Mouse (Mus musculus) c-Kit-positive CD71-positive TER-119-positive erythroid progenitor cells, embryonic 14.5 days (primary cell): ENCODE measurements at regions not wholly inside any gene's neighbourhood (a gene's known extent, or its start where the extent isn't known, plus 50 kb on each side); places are given as distances from the start of the nearest gene placed in this dataset.

Source experiments
- DNase-seq: peaks from one replicate; pipeline ENCODE4 v3.0.0-alpha.2; 2013; ENCODE audit warnings: low spot score

DNA sequence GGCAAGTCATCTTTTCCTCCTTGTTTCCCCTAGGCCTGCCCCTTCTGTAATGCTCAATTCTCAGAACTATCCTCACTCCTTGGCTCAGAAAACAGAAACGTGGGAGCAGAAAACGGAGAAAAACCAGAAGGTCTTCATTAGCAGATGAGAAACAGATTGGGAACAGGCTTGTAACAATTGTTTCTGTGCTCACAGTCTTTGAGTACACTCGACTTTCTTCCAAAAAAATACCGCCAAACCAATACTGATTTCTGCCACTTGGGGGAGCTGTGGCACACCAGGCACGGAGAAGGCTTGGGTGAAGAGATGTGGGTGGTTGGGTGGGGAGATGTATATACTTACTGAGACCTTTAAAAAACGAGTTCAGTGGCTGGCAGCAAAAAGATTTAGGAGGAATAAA is 80.8 kb upstream of the 4930583I09Rik start:
- peak; percentile 1 for DNase-seq

DNA sequence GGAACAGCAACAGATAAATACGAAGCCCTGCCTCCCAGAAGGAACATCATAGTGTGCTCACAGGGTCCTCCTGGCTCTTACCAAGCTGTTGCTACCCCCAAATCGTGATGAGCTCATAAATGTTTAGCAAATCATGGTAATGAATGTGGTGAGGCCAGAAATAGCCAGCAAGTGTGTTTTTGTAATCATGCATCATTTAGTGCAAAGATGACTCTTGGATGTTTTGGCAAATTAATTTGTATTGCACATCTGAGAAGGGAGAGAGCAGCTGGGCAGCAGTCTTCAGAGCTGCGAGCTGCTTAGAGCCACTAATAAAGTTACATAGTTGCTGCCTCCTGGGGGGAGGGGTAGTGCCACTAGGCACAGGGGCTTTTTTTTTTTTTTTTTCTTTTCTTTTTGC is 79.8 kb upstream of the 4930583I09Rik start:
- no peak for DNase-seq

DNA sequence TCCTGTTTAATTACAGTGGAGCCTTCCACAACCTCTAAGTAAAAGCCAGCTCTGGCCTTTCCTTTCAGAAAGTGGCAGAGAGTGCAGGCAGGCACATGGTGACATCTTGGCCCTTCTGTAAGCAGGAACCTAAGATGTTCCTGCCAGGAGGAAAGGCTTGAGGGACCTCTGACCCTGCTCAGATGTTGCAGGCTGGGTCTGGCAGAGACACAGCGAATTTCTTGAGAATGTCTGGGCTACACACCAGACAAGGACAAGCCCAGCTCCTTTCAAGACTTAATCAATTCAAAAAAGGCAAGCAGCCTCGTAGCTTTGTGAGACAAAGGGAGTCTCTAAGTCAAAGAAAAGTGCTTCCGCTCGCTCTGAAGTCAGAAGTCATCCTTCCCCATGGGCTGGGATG is 79.2 kb upstream of the 4930583I09Rik start:
- no peak for DNase-seq

DNA sequence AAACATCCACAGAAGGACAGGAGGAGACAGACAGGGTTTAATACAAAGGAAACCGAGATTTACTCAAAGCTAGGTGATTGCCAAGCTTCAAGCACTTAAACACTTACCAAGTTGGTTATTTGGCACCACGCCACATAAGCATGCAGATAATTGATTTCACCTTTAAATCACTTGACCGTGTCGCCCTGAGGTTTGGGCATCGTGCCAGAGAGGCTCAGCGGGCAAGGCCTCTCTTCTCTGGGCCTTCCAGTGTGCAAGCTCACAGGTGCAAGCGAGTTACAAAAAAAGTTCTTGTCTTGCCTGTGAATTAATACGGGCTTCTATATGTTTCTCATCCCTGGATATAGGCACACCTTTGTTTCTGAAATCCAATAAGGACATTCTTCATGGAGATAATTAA is 78.4 kb upstream of the 4930583I09Rik start:
- no peak for DNase-seq

DNA sequence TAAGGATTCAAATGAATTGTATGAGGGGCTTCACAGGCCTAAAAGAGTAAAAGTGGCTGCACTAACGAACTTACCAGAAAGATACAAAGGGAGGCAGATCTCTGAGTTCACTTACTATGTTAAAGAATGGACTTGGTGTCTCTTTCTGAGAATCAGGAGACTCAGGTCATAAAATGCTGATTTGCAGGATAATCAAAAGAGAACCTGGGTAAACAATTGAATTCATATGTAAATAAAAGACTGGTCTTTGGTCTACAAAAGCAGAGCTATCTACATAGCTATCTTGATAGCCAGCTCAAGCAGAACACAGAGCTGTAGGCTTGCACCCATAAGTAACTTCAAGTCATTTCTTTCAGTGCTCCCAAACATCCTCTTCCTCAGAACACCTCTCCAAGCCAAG is 72.8 kb upstream of the 4930583I09Rik start:
- no peak for DNase-seq

DNA sequence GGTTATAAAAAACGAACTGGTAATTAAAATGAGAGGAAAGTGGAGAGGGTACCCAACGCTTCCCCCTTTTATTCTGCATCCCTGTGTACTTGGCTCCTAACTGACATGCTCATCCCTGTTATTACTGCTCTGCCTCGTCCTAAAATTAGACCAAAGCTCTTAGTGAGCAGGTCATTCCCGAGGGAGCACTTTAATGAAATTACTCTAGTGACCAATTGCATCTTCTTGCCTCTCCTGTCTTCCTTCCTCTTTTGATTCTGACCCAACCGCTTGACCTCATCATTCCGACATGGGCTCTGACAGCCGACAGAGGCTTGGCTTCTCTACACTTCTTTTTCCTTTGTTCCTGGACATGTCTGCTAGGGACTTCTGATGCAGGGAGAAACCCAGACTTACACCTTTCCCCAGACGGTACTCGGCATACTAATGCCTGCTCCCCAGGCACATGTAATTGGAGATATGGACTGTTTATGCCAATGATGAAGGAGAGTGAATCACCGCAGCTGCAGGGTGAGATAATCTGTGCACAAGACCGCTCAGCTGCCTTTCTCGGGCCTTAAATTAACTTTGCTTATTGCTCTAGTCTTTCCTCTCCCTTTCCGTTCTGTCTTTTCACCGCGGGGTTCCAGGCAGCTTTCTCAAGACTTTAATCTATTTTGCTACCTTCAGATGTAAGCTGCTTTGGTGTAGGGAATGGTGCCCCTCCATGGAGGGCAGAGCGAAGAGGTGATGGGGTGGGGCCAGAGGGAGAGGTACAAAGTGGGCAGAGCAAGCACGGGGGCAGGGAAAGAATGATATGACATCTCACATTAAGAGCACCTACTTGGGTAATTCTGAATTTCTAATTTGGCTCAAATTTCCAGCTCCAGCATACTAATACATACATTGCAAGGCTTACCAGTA is 66.1 kb upstream of the 4930583I09Rik start:
- DNase-seq, result no peak

DNA sequence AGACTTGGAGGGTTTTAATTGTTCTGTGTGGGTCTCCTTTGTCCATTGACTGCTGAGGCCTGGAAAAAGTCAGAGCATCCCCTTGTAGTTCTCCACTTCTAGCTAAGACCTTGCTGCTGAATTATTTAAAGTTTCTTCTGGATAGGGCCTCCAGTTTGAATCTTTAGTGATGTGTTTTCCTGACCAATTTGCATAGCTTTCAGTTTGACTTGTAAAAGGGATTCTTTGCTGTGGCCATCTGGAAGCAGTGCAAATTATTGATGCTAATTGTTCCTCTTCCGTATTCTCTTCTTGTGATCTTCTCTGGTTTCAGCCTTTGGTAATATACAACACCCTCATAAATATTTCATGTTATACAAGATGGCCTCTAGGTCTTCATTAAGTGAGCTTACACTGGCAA is 61.6 kb upstream of the 4930583I09Rik start:
- DNase-seq, result no peak

DNA sequence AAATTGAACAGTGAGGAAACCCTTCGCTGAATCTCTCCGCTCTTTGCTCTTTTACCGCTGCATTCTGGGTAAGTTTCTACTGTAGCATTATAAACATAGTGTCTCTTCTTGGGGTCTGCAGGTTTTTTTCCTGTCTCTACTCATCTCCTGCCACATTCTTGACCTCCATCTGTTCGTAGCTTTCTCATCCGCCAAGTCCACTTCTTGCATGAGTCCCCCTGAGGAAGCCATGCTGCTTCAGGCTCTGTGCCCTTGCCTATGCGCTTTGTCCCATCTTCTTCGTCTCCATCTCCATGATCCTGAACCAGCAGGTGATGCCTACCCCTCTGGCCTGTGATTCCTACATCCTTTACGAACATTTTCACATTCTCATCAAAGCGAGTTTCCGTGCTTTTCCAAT is 60.0 kb upstream of the 4930583I09Rik start:
- DNase-seq, result no peak

DNA sequence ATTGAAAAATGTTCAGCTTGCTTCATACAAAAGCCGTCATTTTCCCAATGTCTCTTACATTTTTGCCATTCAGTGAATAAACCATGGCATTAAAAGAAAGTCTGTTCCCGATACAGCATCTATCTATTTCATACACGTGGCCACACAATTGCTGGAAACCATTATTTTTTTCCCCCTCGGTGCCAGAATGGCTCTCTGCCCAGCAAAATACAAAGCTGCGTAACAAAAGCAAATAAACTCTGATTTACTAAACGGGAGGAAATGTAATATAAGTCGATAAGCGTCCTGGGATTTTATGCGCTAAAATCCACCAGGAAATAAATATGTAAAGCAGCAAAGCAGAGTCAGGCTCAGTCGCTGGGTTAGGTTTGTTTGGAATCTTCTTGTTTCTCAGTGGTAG is 59.6 kb upstream of the 4930583I09Rik start:
- DNase-seq, result no peak

DNA sequence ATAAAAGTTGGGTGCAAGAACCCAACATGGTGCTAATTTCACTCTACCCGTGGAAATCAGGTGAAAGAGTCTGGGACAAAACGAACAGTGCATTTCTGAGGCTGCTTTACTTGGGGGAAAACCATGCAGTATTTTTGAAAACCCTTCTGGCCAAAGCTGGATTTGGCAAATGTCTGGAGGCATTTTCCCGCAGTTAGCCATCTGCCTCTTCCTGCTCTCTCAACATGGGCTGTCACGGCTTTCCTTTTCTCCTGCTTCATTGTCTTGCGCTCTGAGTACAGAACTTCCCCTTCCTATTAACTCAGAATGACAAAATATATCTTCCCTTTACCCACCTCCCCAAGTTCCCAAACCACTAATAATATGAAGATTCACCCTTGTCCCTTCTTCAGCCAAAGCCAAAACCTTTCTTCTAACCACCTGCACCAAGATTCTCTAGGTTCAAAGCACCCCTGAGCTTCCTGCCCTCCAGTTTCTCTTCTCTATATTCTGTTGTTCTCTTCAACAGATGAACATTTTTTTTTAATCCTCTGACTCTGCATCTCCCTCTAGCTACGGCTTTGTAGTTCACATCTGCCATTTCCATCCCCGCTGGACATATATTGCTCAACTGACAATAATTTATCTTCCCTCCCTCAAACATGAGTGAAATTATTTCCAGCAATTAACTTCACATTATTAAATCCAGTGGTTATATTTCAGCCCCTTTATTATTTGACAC is 57.5 kb upstream of the 4930583I09Rik start:
- no peak for DNase-seq
